Mouse (Mus musculus) midbrain, embryonic 15.5 days (tissue): ENCODE measurements around the gene Sh3gl1. TPM values are rescaled to one million over a fixed set of nuclear protein-coding genes. Genes with fewer than 3 reads are reported as not detected.
"Not testable (repeated sequence)": the region's sequence is repeated elsewhere in the genome, so short reads cannot be mapped to it uniquely, and the experiment has no call there.

ENCODE experiments used
- ATAC-seq: fragments of 200-750 bp; cut with Nextera tagmentation; replicated peaks from 2 replicates; pipeline ENCODE4 v1.8.0; 2017; ENCODE audit warnings: moderate TSS enrichment
- H3K27ac ChIP-seq: fragments of 300-500 bp; sonication (generic); 2 replicates; pipeline ENCODE4 v1.5.1; 2015; ENCODE audit warnings: mild to moderate bottlenecking, inconsistent platforms
- H3K27me3 ChIP-seq: fragments of 300-500 bp; sonication (generic); replicated peaks from 2 replicates; pipeline ENCODE4 v1.6.1; 2015; ENCODE audit warnings: inconsistent platforms
- H3K36me3 ChIP-seq: fragments of 300-500 bp; sonication (generic); replicated peaks from 2 replicates; pipeline ENCODE4 v1.6.1; 2015; ENCODE audit warnings: inconsistent platforms
- H3K4me1 ChIP-seq: fragments of 300-500 bp; sonication (generic); 2 replicates; pipeline ENCODE4 v1.6.1; 2015; ENCODE audit warnings: inconsistent platforms
- H3K4me2 ChIP-seq: fragments of 300-500 bp; sonication (generic); 2 replicates; pipeline ENCODE4 v1.6.1; 2015; ENCODE audit warnings: inconsistent platforms, mild to moderate bottlenecking, moderate library complexity
- H3K4me3 ChIP-seq: fragments of 300-500 bp; sonication (generic); 2 replicates; pipeline ENCODE4 v1.5.1; 2015; ENCODE audit warnings: mild to moderate bottlenecking, inconsistent platforms
- H3K9ac ChIP-seq: fragments of 300-500 bp; sonication (generic); 2 replicates; pipeline ENCODE4 v1.6.1; 2015; ENCODE audit warnings: mild to moderate bottlenecking, inconsistent platforms
- H3K9me3 ChIP-seq: fragments of 300-500 bp; sonication (generic); 2 replicates; pipeline ENCODE4 v1.6.1; 2016; ENCODE audit warnings: inconsistent platforms
- WGBS: fragments of 180-500 bp; shearing (Covaris S2); methylation state at CpG from one replicate; pipeline ENCODE4 v1.1.7; 2015; ENCODE audit warnings: mixed read lengths; 5-methylcytosine and 5-hydroxymethylcytosine counted together
- polyA plus RNA-seq: library from polyadenylated mRNA; unstranded; fragments of >200 nt; fragmentation: Nextera tagmentation; extraction: Ambion mirVana; gene quantifications from 2 replicates; pipeline ENCODE4 v1.2.1, GENCODE M21; 2015

Sh3gl1 gene
- 117 and 119 TPM in 2 replicates for polyA plus RNA-seq

DNA sequence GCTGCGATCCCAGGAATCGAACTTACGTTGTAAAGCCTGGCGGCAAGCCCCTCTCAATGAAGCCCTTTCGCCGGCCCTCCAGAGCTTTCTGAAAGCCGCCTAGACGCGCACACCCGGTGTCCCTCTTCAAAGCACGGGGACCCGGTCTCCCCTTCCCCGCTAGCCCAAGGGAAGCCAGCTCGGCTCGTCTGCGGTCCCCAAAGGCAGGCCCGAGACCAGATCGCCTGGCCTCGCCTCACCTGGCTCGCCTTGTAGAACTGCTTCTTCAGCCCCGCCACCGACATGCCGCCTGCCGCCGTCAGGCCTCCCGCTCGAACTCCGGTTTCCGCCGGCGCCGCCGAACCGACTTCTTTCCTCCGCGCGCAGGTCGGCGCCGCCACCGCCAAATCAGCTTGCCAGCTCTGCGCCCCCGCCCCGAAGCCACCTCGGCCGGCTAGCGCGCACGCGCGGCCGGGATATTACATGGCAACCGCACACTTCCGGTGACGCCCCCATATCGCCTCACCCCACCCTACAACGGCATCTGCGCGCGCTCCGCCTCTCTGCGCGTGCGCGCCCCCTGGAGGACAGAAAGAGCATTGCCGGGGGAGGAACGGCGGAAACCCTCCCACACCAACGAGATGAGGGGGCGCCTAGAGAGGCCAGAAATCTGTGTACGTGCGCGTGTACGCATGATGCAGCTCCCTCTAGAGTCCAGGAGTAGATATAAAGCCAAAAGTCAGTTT, at the start of gene Sh3gl1:
Gene Sh3gl1 (minus strand): TSS at position 460 of the 725 bp plus-strand sequence.
- H3K27ac ChIP-seq: peak within 1 kb of the TSS; percentile 87
- H3K4me2 ChIP-seq: peak within 1 kb of the TSS; percentile 69
- no peaks in the 10 kb centered on the region for H3K9me3 ChIP-seq
- peak within 1 kb of the TSS; percentile 74 for H3K9ac ChIP-seq
- H3K27me3 ChIP-seq: no peaks in the 10 kb centered on the region
- peak within 1 kb of the TSS; percentile 97 for H3K4me3 ChIP-seq
- under 1% methylated on average over 74 of the region's 74 CpGs for WGBS
- no peaks in the 10 kb centered on the region for H3K36me3 ChIP-seq
- ATAC-seq: peak; percentile 90
- peaks cover 44% of the 10 kb centered on the region for H3K4me1 ChIP-seq

DNA sequence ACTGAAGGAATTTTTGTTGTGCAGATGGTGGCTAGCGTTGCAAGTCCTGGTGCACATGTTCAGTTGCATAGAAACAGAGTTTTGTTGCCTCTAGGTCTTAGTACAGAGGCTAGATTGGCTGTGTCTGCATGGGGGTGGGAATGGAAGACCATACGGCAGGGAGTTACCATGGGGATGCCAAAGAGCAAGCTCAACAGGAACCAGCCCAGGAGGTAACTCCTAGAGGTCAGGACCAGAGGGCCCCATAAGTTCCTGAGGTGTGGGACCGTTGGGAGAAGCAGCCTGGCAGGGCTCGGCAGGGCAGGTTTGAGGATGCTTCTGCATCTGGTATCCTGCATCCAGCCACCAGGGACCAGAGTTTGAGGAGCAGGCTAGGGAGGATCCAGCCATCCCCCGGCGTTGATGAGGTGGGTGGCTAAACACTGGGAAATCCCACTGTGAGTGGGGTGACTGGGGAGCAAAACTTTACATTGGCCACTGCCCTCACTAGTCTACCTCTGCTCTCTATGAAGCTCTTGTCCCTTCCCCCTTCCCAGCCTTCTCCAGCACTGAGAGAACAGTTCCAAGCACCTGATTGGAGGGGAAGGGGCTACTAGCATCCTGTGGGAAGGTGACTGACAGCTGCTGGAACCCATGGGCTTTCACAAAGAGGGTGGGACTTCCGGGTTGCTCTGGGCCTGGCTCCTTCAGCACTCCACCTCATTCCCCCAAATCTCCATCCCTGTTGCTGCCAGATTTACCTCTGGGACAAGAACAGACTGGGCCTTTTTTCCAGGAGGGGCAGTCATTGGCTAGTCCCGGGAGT, 44.5 kb upstream of the Sh3gl1 start:
- Histone ChIP-seq H3K9ac (peak overlapping the region; percentile 94), H3K4me1 (peaks cover 39% of the 10 kb centered on the region), H3K27me3 (no peaks in the 10 kb centered on the region), H3K27ac (peak overlapping the region; percentile 65), H3K9me3 (no peaks in the 10 kb centered on the region), H3K36me3 (no peaks in the 10 kb centered on the region; the same call in 1 of the 2 replicates), H3K4me3 (peak overlapping the region; percentile 99), H3K4me2 (peak overlapping the region; percentile 99)
- WGBS: 7% methylated on average over 8 of the region's 8 CpGs
- ATAC-seq: peak; percentile 43

DNA sequence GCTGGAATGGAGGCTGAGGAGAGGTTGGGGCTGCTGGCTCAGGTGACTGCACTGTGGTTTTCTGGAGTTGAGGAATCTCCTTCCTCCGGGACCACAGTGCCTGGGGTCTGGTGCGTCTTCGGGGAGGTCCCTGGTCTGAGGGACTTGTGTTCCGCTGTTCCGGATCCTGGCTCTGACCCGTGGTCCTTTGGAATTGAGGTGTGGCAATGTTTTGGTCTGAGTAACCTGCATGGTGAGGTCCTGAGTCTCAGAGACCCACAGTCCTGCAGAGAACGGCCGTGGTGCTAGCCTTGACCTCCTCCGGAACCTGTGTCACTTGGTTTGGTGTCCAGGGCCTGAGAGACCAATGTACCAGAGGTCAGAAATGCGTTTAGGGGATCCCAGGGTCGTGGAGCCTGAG, 43.5 kb upstream of the Sh3gl1 start:
- 3% methylated on average over 11 of the region's 11 CpGs for WGBS
- Histone ChIP-seq H3K9ac (peak overlapping the region; percentile 94), H3K9me3 (no peaks in the 10 kb centered on the region), H3K36me3 (no peaks in the 10 kb centered on the region; the same call in 1 of the 2 replicates), H3K4me3 (peak overlapping the region; percentile 99), H3K4me2 (peak overlapping the region; percentile 99), H3K27ac (peak overlapping the region; percentile 80), H3K4me1 (peaks cover 47% of the 10 kb centered on the region), H3K27me3 (no peaks in the 10 kb centered on the region)
- no peak for ATAC-seq

DNA sequence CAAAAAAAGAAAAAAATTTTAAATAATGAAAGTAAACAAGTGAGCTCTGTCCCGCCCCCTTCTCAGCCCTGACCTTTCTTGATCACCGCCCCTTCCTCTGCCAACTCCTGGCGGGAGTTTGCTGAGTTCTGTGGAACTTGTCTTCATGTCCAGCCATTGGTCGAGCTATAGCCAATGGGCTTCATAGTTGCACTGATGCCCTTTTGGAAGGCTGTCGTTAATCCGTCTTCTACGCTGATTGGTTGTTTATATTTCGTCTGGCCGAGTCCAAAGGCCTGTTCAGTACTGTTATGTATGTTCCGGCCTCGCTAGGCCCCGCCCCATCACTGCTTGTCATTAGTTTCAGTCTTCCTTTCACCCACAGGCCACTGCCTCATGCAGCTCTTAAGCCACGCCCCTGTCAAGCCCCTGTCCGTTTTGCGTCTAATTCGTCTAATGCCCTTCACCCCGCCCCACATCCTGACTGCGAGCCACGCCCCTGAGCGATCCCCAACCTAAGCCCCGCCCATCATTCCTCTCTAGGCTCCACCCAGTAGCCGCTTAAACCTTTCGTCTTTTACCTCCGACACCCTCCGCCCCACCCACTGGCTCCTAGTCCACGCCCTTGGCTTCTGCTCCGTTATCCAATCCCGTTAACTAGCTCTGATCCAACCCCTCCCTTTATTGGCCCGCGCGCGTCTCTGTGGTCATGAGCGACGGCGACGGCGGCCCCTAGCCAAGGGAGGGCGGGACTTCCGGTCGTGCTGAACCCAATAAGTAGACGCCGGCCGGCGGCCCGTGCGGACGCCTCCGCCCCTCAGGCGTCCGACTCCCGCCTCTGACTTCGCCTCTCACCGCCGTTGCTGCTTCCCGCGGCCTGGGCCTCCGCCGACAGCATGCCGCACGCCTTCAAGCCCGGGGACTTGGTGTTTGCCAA, 42.7 kb upstream of the Sh3gl1 start, which contains the start of gene Hdgfl2:
Gene Hdgfl2 (plus strand): TSS at position 755 of the 916 bp plus-strand sequence.
- WGBS: under 1% methylated on average over 60 of the region's 61 CpGs
- ATAC-seq: peak; percentile 94
- Histone ChIP-seq H3K4me1 (peaks cover 50% of the 10 kb centered on the region), H3K4me2 (peak within 1 kb of the TSS; percentile 99), H3K4me3 (peak within 1 kb of the TSS; percentile 99), H3K27me3 (no peaks in the 10 kb centered on the region), H3K9ac (peak within 1 kb of the TSS; percentile 94), H3K27ac (peak within 1 kb of the TSS; percentile 80), H3K9me3 (no peaks in the 10 kb centered on the region), H3K36me3 (no peaks in the 10 kb centered on the region; the same call in 1 of the 2 replicates)

DNA sequence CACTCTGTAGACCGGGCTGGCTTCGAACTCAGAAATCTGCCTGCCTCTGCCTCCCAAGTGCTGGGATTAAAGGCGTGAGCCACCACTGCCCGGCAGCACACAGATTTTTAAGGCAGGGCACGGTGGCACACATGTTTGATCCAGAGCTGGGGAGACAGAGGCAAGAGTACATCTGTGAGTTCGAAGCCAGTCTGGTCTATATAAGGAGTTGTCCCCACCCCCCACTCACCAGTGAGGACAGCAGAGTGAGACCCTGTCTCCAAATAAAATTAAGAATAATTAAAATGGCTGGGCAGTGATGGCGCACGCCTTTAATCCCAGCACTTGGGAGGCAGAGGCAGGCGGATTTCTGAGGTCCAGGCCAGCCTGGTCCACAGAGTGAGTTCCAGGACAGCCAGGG, 41.9 kb upstream of the Sh3gl1 start:
- WGBS: 71% methylated on average over 9 of the region's 9 CpGs
- H3K27me3 ChIP-seq, ATAC-seq, H3K36me3 ChIP-seq, H3K9ac ChIP-seq, H3K9me3 ChIP-seq: not testable (repeated sequence)
- H3K4me3 ChIP-seq: peak overlapping the region; percentile 99
- H3K27ac ChIP-seq: peak overlapping the region; percentile 41; the same call in 1 of the 2 replicates
- H3K4me2 ChIP-seq: peak overlapping the region; percentile 99
- peaks cover 53% of the 10 kb centered on the region for H3K4me1 ChIP-seq

DNA sequence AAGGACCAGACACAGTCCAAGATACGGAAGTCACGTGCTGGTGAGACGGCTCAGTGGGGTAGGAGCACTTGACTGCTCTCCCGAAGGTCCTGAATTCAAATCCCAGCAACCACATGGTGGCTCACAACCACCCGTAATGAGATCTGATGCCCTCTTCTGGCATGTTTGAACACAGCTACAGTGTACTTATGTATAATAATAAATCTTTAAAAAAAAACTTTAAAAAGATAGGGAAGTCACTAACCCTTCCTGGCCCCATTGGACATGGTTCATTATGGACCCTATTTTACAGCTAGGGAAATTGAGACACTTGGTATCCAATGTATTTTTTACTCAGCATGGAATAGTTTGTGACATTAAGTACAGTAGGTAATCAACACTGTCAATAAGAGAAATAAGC, 41.1 kb upstream of the Sh3gl1 start:
- no peak overlapping the region for H3K4me3 ChIP-seq
- 0 out of 2 replicates have a peak, but pooled peaks cover under 1% of the 10 kb centered on the region for H3K36me3 ChIP-seq
- H3K4me1 ChIP-seq: peaks cover 45% of the 10 kb centered on the region
- no peak overlapping the region for H3K27ac ChIP-seq
- no peak overlapping the region for H3K4me2 ChIP-seq
- 90% methylated on average over 5 of the region's 5 CpGs for WGBS
- H3K9ac ChIP-seq: no peak overlapping the region
- ATAC-seq: no peak
- no peaks in the 10 kb centered on the region for H3K9me3 ChIP-seq
- H3K27me3 ChIP-seq: no peaks in the 10 kb centered on the region

DNA sequence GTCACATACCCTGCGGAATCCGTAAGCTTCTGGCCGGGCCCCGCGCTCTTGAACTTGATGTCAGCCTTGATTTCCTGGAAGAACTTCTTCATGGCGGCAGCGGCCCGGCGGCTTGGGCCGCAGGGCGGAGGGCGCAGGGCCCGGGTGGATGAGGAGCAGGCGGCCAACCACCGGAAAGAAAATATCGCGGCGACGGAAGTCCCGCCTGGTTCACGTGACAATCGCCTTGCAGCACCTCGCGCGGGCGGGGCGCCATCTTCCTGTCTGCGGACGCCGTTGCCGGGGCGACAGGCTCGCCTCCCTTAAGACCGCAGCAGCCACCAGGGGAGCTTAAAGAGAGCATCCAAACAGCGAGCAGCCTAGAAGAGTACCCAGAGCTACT, 38.4 kb upstream of the Sh3gl1 start, which contains the start of gene Ubxn6:
Gene Ubxn6 (minus strand): TSS at position 202 of the 382 bp plus-strand sequence.
- peak within 1 kb of the TSS; percentile 95 for H3K9ac ChIP-seq
- ATAC-seq: peak; percentile 53

DNA sequence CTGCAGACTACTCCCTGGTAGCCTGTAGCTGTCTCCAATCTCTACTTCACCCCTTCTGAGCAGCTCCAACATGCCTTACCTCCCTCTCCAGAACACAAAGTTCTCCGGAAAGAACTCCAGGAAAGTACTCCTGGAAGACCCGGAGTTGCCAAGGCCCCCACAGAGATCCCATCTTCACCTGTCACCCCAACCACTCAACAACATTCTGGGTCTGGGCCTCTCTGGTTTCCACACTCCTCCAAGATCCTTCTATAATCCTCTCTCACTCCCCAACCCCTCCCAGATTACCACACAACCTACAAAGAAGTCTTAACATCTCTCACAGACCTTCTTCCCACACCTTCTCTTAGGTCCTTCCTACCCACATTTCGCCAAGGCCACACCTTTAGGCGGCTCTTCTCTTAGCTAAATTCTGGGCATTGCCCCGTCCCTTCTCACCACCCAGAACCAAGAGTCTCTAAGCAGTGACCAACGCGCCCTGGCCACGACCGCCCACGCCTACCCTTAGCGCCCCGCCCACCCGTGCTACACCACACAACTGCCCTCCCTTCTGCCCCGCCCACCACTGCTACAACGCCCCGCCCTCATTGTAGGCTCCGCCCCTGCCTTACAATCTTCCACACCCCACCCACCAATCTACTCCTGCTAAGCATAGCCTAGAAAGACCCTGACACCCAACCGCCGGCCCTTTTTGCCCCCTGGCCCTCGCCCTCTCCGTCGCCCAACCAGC, 37.8 kb upstream of the Sh3gl1 start:
- peak overlapping the region; percentile 93 for H3K4me2 ChIP-seq
- peak; percentile 2 for ATAC-seq
- H3K9me3 ChIP-seq: no peaks in the 10 kb centered on the region
- peaks cover 19% of the 10 kb centered on the region for H3K4me1 ChIP-seq
- H3K27ac ChIP-seq: peak overlapping the region; percentile 91
- peak overlapping the region; percentile 95 for H3K9ac ChIP-seq
- no peaks in the 10 kb centered on the region for H3K27me3 ChIP-seq
- 10% methylated on average over 22 of the region's 22 CpGs for WGBS
- H3K4me3 ChIP-seq: peak overlapping the region; percentile 89
- H3K36me3 ChIP-seq: peaks cover 32% of the 10 kb centered on the region

More for the DNA sequence above, 38.4 kb upstream of the Sh3gl1 start, which contains the start of gene Ubxn6:
- Histone ChIP-seq H3K4me3 (peak within 1 kb of the TSS; percentile 89), H3K4me1 (peaks cover 19% of the 10 kb centered on the region), H3K27ac (peak within 1 kb of the TSS; percentile 91), H3K27me3 (no peaks in the 10 kb centered on the region), H3K9me3 (no peaks in the 10 kb centered on the region), H3K36me3 (peaks cover 27% of the 10 kb centered on the region), H3K4me2 (peak within 1 kb of the TSS; percentile 93)
- whole genome bisulfite sequencing: under 1% methylated on average over 35 of the region's 35 CpGs

DNA sequence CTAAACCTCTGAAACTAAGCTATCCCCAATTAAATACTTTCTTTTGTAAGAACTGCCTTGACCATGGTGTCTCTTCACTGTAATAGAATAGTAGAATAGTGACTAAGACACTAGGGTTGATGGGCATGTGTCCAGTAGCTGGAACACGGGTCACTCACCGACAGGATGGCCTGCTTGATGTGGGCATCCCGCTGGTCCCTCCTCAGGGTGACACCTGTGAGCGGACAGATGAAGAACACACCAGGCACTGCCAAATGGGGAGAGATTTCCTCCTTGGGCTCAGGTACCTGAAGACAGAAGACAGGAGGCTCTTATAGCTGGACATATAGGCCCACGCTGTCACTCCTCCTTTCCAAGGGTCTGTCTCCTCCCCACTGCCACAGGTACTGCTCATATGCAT, 35.8 kb upstream of the Sh3gl1 start:
- WGBS: 87% methylated on average over 5 of the region's 5 CpGs
- Histone ChIP-seq H3K9me3 (no peaks in the 10 kb centered on the region), H3K27me3 (no peaks in the 10 kb centered on the region), H3K4me2 (no peak overlapping the region), H3K27ac (no peak overlapping the region), H3K9ac (no peak overlapping the region), H3K4me1 (peaks cover 19% of the 10 kb centered on the region), H3K4me3 (no peak overlapping the region), H3K36me3 (peaks cover 52% of the 10 kb centered on the region)
- no peak for ATAC-seq

DNA sequence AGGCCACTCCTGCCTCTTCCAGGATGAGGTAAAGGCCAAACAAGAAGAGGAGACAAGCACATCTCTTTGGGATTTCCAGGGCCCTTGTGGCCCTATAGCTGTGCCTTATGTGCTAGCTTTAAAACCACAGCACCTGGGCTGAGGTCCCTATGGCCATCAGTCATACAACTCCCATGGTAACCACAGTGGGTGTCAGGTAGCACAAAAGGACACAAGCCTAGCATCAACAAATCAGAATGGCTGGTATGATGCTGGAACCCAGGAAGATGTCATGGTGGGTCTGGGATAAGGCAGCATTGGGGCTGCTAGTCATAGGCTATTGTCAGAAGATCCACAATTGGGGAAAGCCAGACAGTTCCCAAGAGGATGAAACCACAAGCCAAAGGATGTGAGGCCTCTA, 34.7 kb upstream of the Sh3gl1 start:
- H3K9me3 ChIP-seq: no peaks in the 10 kb centered on the region
- no peak overlapping the region for H3K4me2 ChIP-seq
- H3K36me3 ChIP-seq: peaks cover 57% of the 10 kb centered on the region
- no peak for ATAC-seq
- H3K27me3 ChIP-seq: no peaks in the 10 kb centered on the region
- no peak overlapping the region for H3K27ac ChIP-seq
- no peak overlapping the region for H3K4me3 ChIP-seq
- H3K9ac ChIP-seq: no peak overlapping the region
- H3K4me1 ChIP-seq: peaks cover 19% of the 10 kb centered on the region

DNA sequence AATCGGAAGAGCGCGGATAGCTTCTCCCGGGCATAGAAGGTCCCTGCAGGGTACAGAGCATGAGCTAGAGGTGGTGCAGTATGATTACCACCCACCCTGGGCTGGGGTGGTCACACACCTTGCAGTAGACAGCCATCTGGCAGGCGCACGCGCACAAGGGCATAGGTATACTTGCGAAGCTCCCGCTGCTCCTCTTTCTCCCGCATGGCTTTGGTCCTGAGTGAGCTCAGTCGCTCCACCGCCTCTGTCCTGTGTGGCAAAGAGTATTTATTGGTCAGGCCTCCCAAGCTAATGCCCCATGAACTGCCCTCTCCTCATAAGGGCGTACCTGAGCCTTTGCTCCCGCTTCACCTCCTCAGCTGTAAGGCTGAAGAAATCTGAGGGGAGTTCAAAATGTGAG, 32.6 kb upstream of the Sh3gl1 start:
- Histone ChIP-seq H3K36me3 (peaks cover 58% of the 10 kb centered on the region), H3K9ac (no peak overlapping the region), H3K27me3 (no peaks in the 10 kb centered on the region), H3K4me3 (no peak overlapping the region), H3K27ac (no peak overlapping the region), H3K4me2 (no peak overlapping the region), H3K9me3 (no peaks in the 10 kb centered on the region), H3K4me1 (peaks cover 7% of the 10 kb centered on the region)
- 94% methylated on average over 14 of the region's 14 CpGs for WGBS
- ATAC-seq: no peak
